Mouse (Mus musculus) G1E (cell line): ENCODE measurements around the gene Dock10.

Source experiments
- CTCF ChIP-seq: IDR thresholded peaks from 2 replicates; pipeline ENCODE4 v1.5.1; 2012; ENCODE audit warnings: low read depth, low read length, inconsistent platforms, mixed read lengths
- GATA1 ChIP-seq: IDR thresholded peaks from 2 replicates; pipeline ENCODE4 v1.6.1; 2012; ENCODE audit warnings: borderline replicate concordance, low read length, inconsistent platforms, mixed read lengths

GRCm38 (mm10) chr1:80619100-80619499, 139.2 kb downstream of the Dock10 start:
- TF ChIP-seq CTCF, result no peak
- TF ChIP-seq GATA1, result no peak
